18 mouse cellular contexts compared by ENCODE assay signal in the genomic region with DNA sequence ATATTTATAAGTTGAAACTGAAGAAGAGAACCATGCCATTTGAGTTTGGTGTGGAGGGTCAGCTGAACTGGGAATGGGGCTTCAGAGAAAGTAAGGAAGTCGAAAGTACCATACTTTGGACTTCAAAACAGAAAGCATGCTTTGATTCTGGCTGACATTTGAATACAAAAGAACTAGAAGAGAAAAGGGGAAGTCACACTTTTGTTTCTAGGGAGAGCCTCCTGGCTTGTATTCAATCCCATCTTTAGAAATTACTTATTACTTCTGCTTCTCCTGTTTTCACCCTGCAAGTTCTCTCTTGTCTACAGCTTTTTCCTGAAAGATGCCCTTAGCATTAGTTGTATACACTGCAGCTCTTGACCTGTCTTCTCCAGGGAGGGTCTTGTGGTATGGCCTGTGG. TPM values are rescaled to one million over a fixed set of nuclear protein-coding genes. Genes with fewer than 3 reads are reported as not detected.
DNase-seq lines count a peak whose midpoint lies in the region; ATAC-seq and TF ChIP-seq lines count a peak whose summit lies in the region.
"Had no signal": no experiment of that assay in that cellular context is flagged by ENCODE, and none has a peak within 500 bp of the region (broad histone marks: within the 10 kb centered on the region; RNA-seq: fewer than 3 reads in every experiment).

No protein-coding gene starts in this region.

- H3K4me2 ChIP-seq in midbrain, postnatal 0 days (ENCODE audit: low read depth, low read length, poor library complexity, severe bottlenecking), result no peak overlapping the region
- no peak overlapping the region for H3K4me2 ChIP-seq in kidney, embryonic 15.5 days
- H3K4me2 ChIP-seq: embryonic facial prominence, embryonic 12.5 days; forebrain, embryonic 15.5 days; heart, embryonic 11.5 days; hindbrain, embryonic 12.5 days had no signal

- peaks cover 2% of the 10 kb centered on the region; the same call in 1 of the 2 replicates for H3K4me1 ChIP-seq in spleen, adult 2 months (ENCODE audit: control insufficient read depth, insufficient read depth, insufficient read length)
- peaks cover 32% of the 10 kb centered on the region for H3K4me1 ChIP-seq in bone marrow macrophage, adult 2 months (ENCODE audit: control insufficient read depth, insufficient read depth, low read length)
- no peaks in the 10 kb centered on the region for H3K4me1 ChIP-seq in midbrain, postnatal 0 days (ENCODE audit: insufficient read depth, low read length)
- 0 out of 2 replicates have a peak, but pooled peaks cover 5% of the 10 kb centered on the region for H3K4me1 ChIP-seq in kidney, embryonic 15.5 days
- H3K4me1 ChIP-seq: embryonic facial prominence, embryonic 12.5 days; forebrain, embryonic 15.5 days; hindbrain, embryonic 12.5 days had no signal

- peaks cover 42% of the 10 kb centered on the region for H3K36me3 ChIP-seq in spleen, adult 2 months (ENCODE audit: control insufficient read depth, insufficient read depth, low read length)
- H3K36me3 ChIP-seq in midbrain, postnatal 0 days (ENCODE audit: insufficient read depth, low read length), result peaks cover 51% of the 10 kb centered on the region
- peaks cover 79% of the 10 kb centered on the region for H3K36me3 ChIP-seq in kidney, embryonic 15.5 days

- TF ChIP-seq POLR2A in spleen, adult 2 months (IDR thresholded peaks at IDR 0.05; ENCODE audit: low read depth, low read length), result no peak
- TF ChIP-seq POLR2A in bone marrow macrophage, adult 2 months (IDR thresholded peaks at IDR 0.05; ENCODE audit: borderline replicate concordance, low read depth, low read length), result no peak

- peak overlapping the region; percentile 5; the same call in 1 of the 2 replicates for H3K27ac ChIP-seq in spleen, adult 2 months (ENCODE audit: insufficient read depth, low read length)
- peak overlapping the region; percentile 82 for H3K27ac ChIP-seq in bone marrow macrophage, adult 2 months (ENCODE audit: insufficient read depth, low read depth, low read length)
- H3K27ac ChIP-seq in midbrain, postnatal 0 days (ENCODE audit: low read depth, low read length), result no peak overlapping the region
- H3K27ac ChIP-seq in kidney, embryonic 15.5 days, result no peak overlapping the region
- H3K27ac ChIP-seq: embryonic facial prominence, embryonic 12.5 days; forebrain, embryonic 15.5 days; heart, adult 2 months; hindbrain, embryonic 12.5 days had no signal

- 8% methylated on average over 1 of the region's 1 CpGs for WGBS in spleen, adult 2 months
- 79% methylated on average over 1 of the region's 1 CpGs for WGBS in midbrain, postnatal 0 days
- WGBS in kidney, embryonic 15.5 days, result 91% methylated on average over 1 of the region's 1 CpGs

- ATAC-seq in megakaryocyte, adult 5-6 weeks (ENCODE audit: poor library complexity, severe bottlenecking), result peak; percentile 75
- no peak for ATAC-seq in midbrain, postnatal 0 days (ENCODE audit: low FRiP score)
- no peak for ATAC-seq in kidney, embryonic 15.5 days (replicated peaks; ENCODE audit: low FRiP score)
- ATAC-seq: forebrain, embryonic 15.5 days; hindbrain, embryonic 16.5 days had no signal

- no peak overlapping the region for H3K9ac ChIP-seq in midbrain, postnatal 0 days (replicated peaks; ENCODE audit: low read length, poor library complexity, severe bottlenecking)
- no peak overlapping the region for H3K9ac ChIP-seq in kidney, embryonic 15.5 days
- H3K9ac ChIP-seq: embryonic facial prominence, embryonic 12.5 days; forebrain, embryonic 15.5 days; hindbrain, embryonic 12.5 days had no signal

- H3K27me3 ChIP-seq in spleen, adult 2 months (ENCODE audit: control insufficient read depth, insufficient read depth, low read length), result no peaks in the 10 kb centered on the region
- no peaks in the 10 kb centered on the region for H3K27me3 ChIP-seq in midbrain, postnatal 0 days (ENCODE audit: insufficient read depth, low read length)
- H3K27me3 ChIP-seq in kidney, embryonic 15.5 days, result no peaks in the 10 kb centered on the region
- H3K27me3 ChIP-seq: embryonic facial prominence, embryonic 12.5 days; forebrain, embryonic 15.5 days; hindbrain, embryonic 12.5 days had no signal

- H3K4me3 ChIP-seq in spleen, adult 2 months (ENCODE audit: extremely low read depth, insufficient read depth, insufficient read length), result no peak overlapping the region
- no peak overlapping the region for H3K4me3 ChIP-seq in bone marrow macrophage, adult 2 months (ENCODE audit: insufficient read depth, low read length)
- H3K4me3 ChIP-seq in midbrain, postnatal 0 days (ENCODE audit: low read depth, low read length), result no peak overlapping the region
- no peak overlapping the region for H3K4me3 ChIP-seq in kidney, embryonic 15.5 days (replicated peaks)
- H3K4me3 ChIP-seq: embryonic facial prominence, embryonic 12.5 days; forebrain, embryonic 15.5 days; heart, adult 2 months; hindbrain, embryonic 12.5 days had no signal

- TF ChIP-seq CTCF in spleen, adult 2 months (IDR thresholded peaks at IDR 0.05; ENCODE audit: extremely low read depth, insufficient read depth, insufficient read length, insufficient replicate concordance), result no peak
- no peak for TF ChIP-seq CTCF in bone marrow macrophage, adult 2 months (IDR thresholded peaks at IDR 0.05; ENCODE audit: low read depth, low read length)
- no peak for TF ChIP-seq CTCF in midbrain, postnatal 0 days (IDR thresholded peaks at IDR 0.05)

- no peak for DNase-seq in spleen, adult 2 months (ENCODE audit: low read depth in 1 of 2, low spot score in 2 of 2)
- DNase-seq in spleen, postnatal 4 days (ENCODE audit: low spot score in 2 of 2), result no peak
- DNase-seq in kidney, adult 9 months, result no peak
- DNase-seq in midbrain, postnatal 0 days (ENCODE audit: low spot score), result no peak
- DNase-seq: adrenal gland, postnatal 10 days; cerebellum, adult 8-10 months; cerebellum, postnatal 14 days; gastrocnemius, postnatal 36 days; heart, adult 2 months had no signal

- H3K9me3 ChIP-seq in midbrain, postnatal 0 days (ENCODE audit: low read length), result no peaks in the 10 kb centered on the region
- H3K9me3 ChIP-seq in kidney, embryonic 15.5 days (replicated peaks), result no peaks in the 10 kb centered on the region
- H3K9me3 ChIP-seq: embryonic facial prominence, embryonic 12.5 days; forebrain, embryonic 15.5 days; G1E; hindbrain, embryonic 12.5 days had no signal

RNA-seq across cellular contexts. Expression of gene Dnajc5, which starts 27.9 kb away (rescaled TPM):
- polyA plus RNA-seq in spleen, adult 2 months (2012; rRNA removed), result 54.4 and 59.4 TPM in 2 replicates
- 66.3 and 71.7 TPM in 2 replicates for polyA plus RNA-seq in bone marrow macrophage, adult 2 months (2012; ENCODE audit: insufficient read depth, insufficient read length, missing spikeins)
- total RNA-seq in megakaryocyte, adult 5-6 weeks (2015), result 32.2 and 35.1 TPM in 2 replicates
- 39.7 and 44.9 TPM in 2 replicates for total RNA-seq in megakaryocyte, adult 5-6 weeks (2017)
- total RNA-seq in midbrain, postnatal 0 days (2014; rRNA removed), result 416 and 487 TPM in 2 replicates
- polyA plus RNA-seq in midbrain, postnatal 0 days (2015; fragmentation: Nextera tagmentation; extraction: Ambion mirVana), result 303 and 316 TPM in 2 replicates
- 84.4 and 88.6 TPM in 2 replicates for polyA plus RNA-seq in kidney, embryonic 15.5 days (2015; fragmentation: Nextera tagmentation; extraction: Ambion mirVana)

RNA-seq across cellular contexts. Expression of gene Uckl1, which starts 36.5 kb away (rescaled TPM):
- 170 and 197 TPM in 2 replicates for polyA plus RNA-seq in spleen, adult 2 months (2012; rRNA removed)
- polyA plus RNA-seq in bone marrow macrophage, adult 2 months (2012; ENCODE audit: insufficient read depth, insufficient read length, missing spikeins), result 108 and 113 TPM in 2 replicates
- 86.0 and 103 TPM in 2 replicates for total RNA-seq in megakaryocyte, adult 5-6 weeks (2015)
- 65.2 and 79.3 TPM in 2 replicates for total RNA-seq in megakaryocyte, adult 5-6 weeks (2017)
- total RNA-seq in midbrain, postnatal 0 days (2014; rRNA removed), result 49.8 and 63.9 TPM in 2 replicates
- polyA plus RNA-seq in midbrain, postnatal 0 days (2015; fragmentation: Nextera tagmentation; extraction: Ambion mirVana), result 45.2 and 52.7 TPM in 2 replicates
- 50.7 and 59.0 TPM in 2 replicates for polyA plus RNA-seq in kidney, embryonic 15.5 days (2015; fragmentation: Nextera tagmentation; extraction: Ambion mirVana)

RNA-seq across cellular contexts. Expression of gene Prpf6, which starts 43.4 kb away (rescaled TPM):
- polyA plus RNA-seq in spleen, adult 2 months (2012; rRNA removed), result 11.6 and 11.8 TPM in 2 replicates
- 38.1 and 45.7 TPM in 2 replicates for polyA plus RNA-seq in bone marrow macrophage, adult 2 months (2012; ENCODE audit: insufficient read depth, insufficient read length, missing spikeins)
- total RNA-seq in megakaryocyte, adult 5-6 weeks (2015), result 13.3 and 15.1 TPM in 2 replicates
- 68.0 and 68.1 TPM in 2 replicates for total RNA-seq in megakaryocyte, adult 5-6 weeks (2017)
- 34.4 and 39.3 TPM in 2 replicates for total RNA-seq in midbrain, postnatal 0 days (2014; rRNA removed)
- polyA plus RNA-seq in midbrain, postnatal 0 days (2015; fragmentation: Nextera tagmentation; extraction: Ambion mirVana), result 40.5 and 40.6 TPM in 2 replicates
- 67.4 and 69.5 TPM in 2 replicates for polyA plus RNA-seq in kidney, embryonic 15.5 days (2015; fragmentation: Nextera tagmentation; extraction: Ambion mirVana)

RNA-seq across cellular contexts. Expression of gene Zfp512b, which starts 44.4 kb away (rescaled TPM):
- 32.3 and 42.2 TPM in 2 replicates for polyA plus RNA-seq in spleen, adult 2 months (2012; rRNA removed)
- polyA plus RNA-seq in bone marrow macrophage, adult 2 months (2012; ENCODE audit: insufficient read depth, insufficient read length, missing spikeins), result 18.6 and 23.0 TPM in 2 replicates
- total RNA-seq in megakaryocyte, adult 5-6 weeks (2015), result 3.6 and 4.7 TPM in 2 replicates
- total RNA-seq in megakaryocyte, adult 5-6 weeks (2017), result 8.1 and 9.9 TPM in 2 replicates
- total RNA-seq in midbrain, postnatal 0 days (2014; rRNA removed), result 60.0 and 85.1 TPM in 2 replicates
- 81.1 and 99.7 TPM in 2 replicates for polyA plus RNA-seq in midbrain, postnatal 0 days (2015; fragmentation: Nextera tagmentation; extraction: Ambion mirVana)
- polyA plus RNA-seq in kidney, embryonic 15.5 days (2015; fragmentation: Nextera tagmentation; extraction: Ambion mirVana), result 43.1 and 51.6 TPM in 2 replicates

RNA-seq across cellular contexts. Expression of gene Samd10, which starts 50.8 kb away (rescaled TPM):
- 15.0 and 22.8 TPM in 2 replicates for polyA plus RNA-seq in spleen, adult 2 months (2012; rRNA removed)
- 5.0 and 5.3 TPM in 2 replicates for polyA plus RNA-seq in bone marrow macrophage, adult 2 months (2012; ENCODE audit: insufficient read depth, insufficient read length, missing spikeins)
- total RNA-seq in megakaryocyte, adult 5-6 weeks (2015), result 7.4 and 9.7 TPM in 2 replicates
- total RNA-seq in megakaryocyte, adult 5-6 weeks (2017), result 2.3 and 2.8 TPM in 2 replicates
- 140 and 142 TPM in 2 replicates for total RNA-seq in midbrain, postnatal 0 days (2014; rRNA removed)
- 174 and 179 TPM in 2 replicates for polyA plus RNA-seq in midbrain, postnatal 0 days (2015; fragmentation: Nextera tagmentation; extraction: Ambion mirVana)
- 24.6 and 26.3 TPM in 2 replicates for polyA plus RNA-seq in kidney, embryonic 15.5 days (2015; fragmentation: Nextera tagmentation; extraction: Ambion mirVana)

Comparison
In these comparisons a context has a peak if more than half of its experiments do, and no peak if none do; other contexts are left out.
1. H3K27ac ChIP-seq: peak in spleen, adult 2 months (single experiment) and bone marrow macrophage, adult 2 months (single experiment); none in midbrain, postnatal 0 days (single experiment) and kidney, embryonic 15.5 days (single experiment).